Mouse (Mus musculus) liver, embryonic 12.5 days (tissue): ENCODE data around the gene Il17rb. TPM values are rescaled to one million over a fixed set of nuclear protein-coding genes. Genes with fewer than 3 reads are reported as not detected.

Experiments
- ATAC-seq: fragments of 200-750 bp; cut with Nextera tagmentation; 2 replicates; pipeline ENCODE4 v1.8.0; 2017; ENCODE audit warnings: moderate number of reproducible peaks, mild to moderate bottlenecking, moderate library complexity
- H3K27ac ChIP-seq: fragments of 300-500 bp; sonication (generic); 2 replicates; pipeline ENCODE4 v1.5.1; 2016; ENCODE audit warnings: mild to moderate bottlenecking
- H3K27me3 ChIP-seq: fragments of 300-500 bp; sonication (generic); replicated peaks from 2 replicates; pipeline ENCODE4 v1.6.1; 2016; ENCODE audit warnings: mild to moderate bottlenecking, moderate library complexity
- H3K36me3 ChIP-seq: fragments of 300-500 bp; sonication (generic); 2 replicates; pipeline ENCODE4 v1.6.1; 2016; ENCODE audit warnings: mild to moderate bottlenecking, moderate library complexity
- H3K4me1 ChIP-seq: fragments of 300-500 bp; sonication (generic); 2 replicates; pipeline ENCODE4 v1.6.1; 2016
- H3K4me2 ChIP-seq: fragments of 300-500 bp; sonication (generic); 2 replicates; pipeline ENCODE4 v1.6.1; 2016; ENCODE audit warnings: mild to moderate bottlenecking, moderate library complexity
- H3K4me3 ChIP-seq: fragments of 300-500 bp; sonication (generic); 2 replicates; pipeline ENCODE4 v1.5.1; 2016; ENCODE audit warnings: mild to moderate bottlenecking, moderate library complexity
- H3K9ac ChIP-seq: fragments of 300-500 bp; sonication (generic); 2 replicates; pipeline ENCODE4 v1.6.1; 2016; ENCODE audit warnings: mild to moderate bottlenecking, moderate library complexity
- H3K9me3 ChIP-seq: fragments of 300-500 bp; sonication (generic); replicated peaks from 2 replicates; pipeline ENCODE4 v1.6.1; 2016; ENCODE audit warnings: mild to moderate bottlenecking, moderate library complexity
- WGBS: fragments of 180-500 bp; shearing (Covaris S2); methylation state at CpG from one replicate; pipeline ENCODE4 v1.1.7; 2016; ENCODE audit not compliant: insufficient replicate concordance; 5-methylcytosine and 5-hydroxymethylcytosine counted together
- polyA plus RNA-seq: library from polyadenylated mRNA; unstranded; fragments of >200 nt; fragmentation: Nextera tagmentation; extraction: Ambion mirVana; gene quantifications from 2 replicates; pipeline ENCODE4 v1.2.1, GENCODE M21; 2016

Il17rb gene
- polyA plus RNA-seq, 1 experiment from 2014 or later: 0.57 TPM

GRCm38 (mm10) chr14:29980447-29981205 is 28.1 kb downstream of the Il17rb start:
- Histone ChIP-seq H3K4me1 (peaks cover 11% of the 10 kb centered on the region), H3K36me3 (peaks cover 59% of the 10 kb centered on the region), H3K4me2 (no peak overlapping the region), H3K4me3 (no peak overlapping the region), H3K9ac (no peak overlapping the region), H3K27ac (no peak overlapping the region), H3K9me3 (no peaks in the 10 kb centered on the region), H3K27me3 (no peaks in the 10 kb centered on the region)
- WGBS: 90% methylated on average over 10 of the region's 10 CpGs
- no peak for ATAC-seq

GRCm38 (mm10) chr14:29978254-29979204 is 30.2 kb downstream of the Il17rb start, which contains the start of gene Actr8:
Gene Actr8, plus strand, starts transcription at chr14:29978337.
- Histone ChIP-seq H3K4me3 (peak within 1 kb of the TSS; percentile 88), H3K9ac (peak within 1 kb of the TSS; percentile 88), H3K4me2 (peak within 1 kb of the TSS; percentile 82), H3K27ac (peak within 1 kb of the TSS; percentile 85), H3K9me3 (no peaks in the 10 kb centered on the region), H3K36me3 (peaks cover 58% of the 10 kb centered on the region), H3K4me1 (peaks cover 11% of the 10 kb centered on the region), H3K27me3 (no peaks in the 10 kb centered on the region)
- 1% methylated on average over 44 of the region's 44 CpGs for WGBS
- ATAC-seq: peak; percentile 94

GRCm38 (mm10) chr14:29976927-29977326 is 31.8 kb downstream of the Il17rb start:
- Histone ChIP-seq H3K27ac (no peak overlapping the region), H3K27me3 (no peaks in the 10 kb centered on the region), H3K36me3 (peaks cover 58% of the 10 kb centered on the region), H3K4me1 (peaks cover 11% of the 10 kb centered on the region), H3K4me2 (no peak overlapping the region), H3K4me3 (no peak overlapping the region), H3K9me3 (no peaks in the 10 kb centered on the region), H3K9ac (no peak overlapping the region)
- 91% methylated on average over 6 of the region's 6 CpGs for WGBS
- no peak for ATAC-seq

- Histone ChIP-seq H3K9me3 (no peaks in the 10 kb centered on the region), H3K27ac (no peak overlapping the region), H3K4me1 (peaks cover 28% of the 10 kb centered on the region), H3K36me3 (peaks cover 60% of the 10 kb centered on the region), H3K4me3 (no peak overlapping the region), H3K9ac (no peak overlapping the region), H3K27me3 (no peaks in the 10 kb centered on the region), H3K4me2 (no peak overlapping the region)
- WGBS: 83% methylated on average over 5 of the region's 5 CpGs
- ATAC-seq: no peak
These were observed 36.7 kb downstream of the Il17rb start for GRCm38 (mm10) chr14:29971993-29972392.

GRCm38 (mm10) chr14:29971446-29971845 is 37.2 kb downstream of the Il17rb start:
- ATAC-seq: no peak
- no peak overlapping the region for H3K27ac ChIP-seq
- no peak overlapping the region for H3K4me3 ChIP-seq
- H3K4me2 ChIP-seq: no peak overlapping the region
- no peak overlapping the region for H3K9ac ChIP-seq
- 89% methylated on average over 7 of the region's 7 CpGs for WGBS
- peaks cover 29% of the 10 kb centered on the region for H3K4me1 ChIP-seq
- H3K9me3 ChIP-seq: no peaks in the 10 kb centered on the region
- peaks cover 60% of the 10 kb centered on the region for H3K36me3 ChIP-seq
- H3K27me3 ChIP-seq: no peaks in the 10 kb centered on the region

- WGBS: under 1% methylated on average over 49 of the region's 49 CpGs
- Histone ChIP-seq H3K36me3 (peaks cover 37% of the 10 kb centered on the region), H3K4me2 (peak within 1 kb of the TSS; percentile 81), H3K9ac (peak within 1 kb of the TSS; percentile 96), H3K4me3 (peak within 1 kb of the TSS; percentile 94), H3K27ac (peak within 1 kb of the TSS; percentile 90), H3K9me3 (no peaks in the 10 kb centered on the region), H3K27me3 (no peaks in the 10 kb centered on the region), H3K4me1 (peaks cover 29% of the 10 kb centered on the region)
- ATAC-seq: peak; percentile 100
These were observed 40.4 kb downstream of the Il17rb start, which contains the start of gene Selenok for GRCm38 (mm10) chr14:29968075-29968821. Gene Selenok, plus strand, starts transcription at chr14:29968308.

- Histone ChIP-seq H3K4me3 (peak overlapping the region; percentile 94), H3K9ac (peak overlapping the region; percentile 65), H3K4me2 (peak overlapping the region; percentile 81), H3K4me1 (peaks cover 29% of the 10 kb centered on the region), H3K27ac (peak overlapping the region; percentile 78), H3K27me3 (no peaks in the 10 kb centered on the region), H3K36me3 (peaks cover 30% of the 10 kb centered on the region), H3K9me3 (no peaks in the 10 kb centered on the region)
- 49% methylated on average over 7 of the region's 7 CpGs for WGBS
- ATAC-seq: no peak
These were observed 41.1 kb downstream of the Il17rb start for GRCm38 (mm10) chr14:29967611-29968010.

- H3K27ac ChIP-seq: no peak overlapping the region
- no peak for ATAC-seq
These were observed 51.3 kb downstream of the Il17rb start for GRCm38 (mm10) chr14:29957393-29957792.

GRCm38 (mm10) chr14:29950805-29951204 is 57.9 kb downstream of the Il17rb start:
- H3K4me2 ChIP-seq: no peak overlapping the region
- no peak overlapping the region for H3K4me3 ChIP-seq
- H3K9ac ChIP-seq: no peak overlapping the region
- H3K9me3 ChIP-seq: no peaks in the 10 kb centered on the region
- ATAC-seq: no peak
- H3K27ac ChIP-seq: no peak overlapping the region
- no peaks in the 10 kb centered on the region for H3K27me3 ChIP-seq
- no peaks in the 10 kb centered on the region for H3K36me3 ChIP-seq
- WGBS: 32% methylated on average over 4 of the region's 4 CpGs
- no peaks in the 10 kb centered on the region for H3K4me1 ChIP-seq

More at GRCm38 (mm10) chr14:29957393-29957792, 51.3 kb downstream of the Il17rb start:
- Histone ChIP-seq H3K36me3 (no peaks in the 10 kb centered on the region), H3K27me3 (no peaks in the 10 kb centered on the region), H3K4me1 (no peaks in the 10 kb centered on the region), H3K9ac (no peak overlapping the region), H3K9me3 (no peaks in the 10 kb centered on the region), H3K4me2 (no peak overlapping the region), H3K4me3 (no peak overlapping the region)

- Histone ChIP-seq H3K27ac (no peak overlapping the region), H3K36me3 (no peaks in the 10 kb centered on the region), H3K27me3 (no peaks in the 10 kb centered on the region), H3K4me3 (no peak overlapping the region), H3K9me3 (no peaks in the 10 kb centered on the region), H3K4me2 (no peak overlapping the region), H3K9ac (no peak overlapping the region), H3K4me1 (no peaks in the 10 kb centered on the region)
- 65% methylated on average over 5 of the region's 5 CpGs for WGBS
- ATAC-seq: no peak
These were observed 61.9 kb downstream of the Il17rb start for GRCm38 (mm10) chr14:29946761-29947309.
